Mouse (Mus musculus) forebrain, embryonic 15.5 days (tissue): Measurements from ENCODE around the gene Bbs1. TPM values are rescaled to one million over a fixed set of nuclear protein-coding genes. Genes with fewer than 3 reads are reported as not detected.
"Not testable (repeated sequence)": the region's sequence is repeated elsewhere in the genome, so short reads cannot be mapped to it uniquely, and the experiment has no call there.

Experiments
- ATAC-seq: fragments of 200-750 bp; cut with Nextera tagmentation; replicated peaks from 2 replicates; pipeline ENCODE4 v1.8.0; 2017; ENCODE audit warnings: mild to moderate bottlenecking, moderate TSS enrichment, moderate library complexity
- H3K27ac ChIP-seq: fragments of 300-500 bp; sonication (generic); replicated peaks from 2 replicates; pipeline ENCODE4 v1.5.1; 2015; ENCODE audit warnings: mild to moderate bottlenecking, inconsistent platforms
- H3K27me3 ChIP-seq: fragments of 300-500 bp; sonication (generic); 2 replicates; pipeline ENCODE4 v1.6.1; 2015; ENCODE audit warnings: inconsistent platforms
- H3K36me3 ChIP-seq: fragments of 300-500 bp; sonication (generic); 2 replicates; pipeline ENCODE4 v1.6.1; 2015; ENCODE audit warnings: mild to moderate bottlenecking, inconsistent platforms
- H3K4me1 ChIP-seq: fragments of 300-500 bp; sonication (generic); 2 replicates; pipeline ENCODE4 v1.6.1; 2015; ENCODE audit warnings: inconsistent platforms
- H3K4me2 ChIP-seq: fragments of 300-500 bp; sonication (generic); replicated peaks from 2 replicates; pipeline ENCODE4 v1.6.1; 2015; ENCODE audit warnings: mild to moderate bottlenecking, inconsistent platforms
- H3K4me3 ChIP-seq: fragments of 300-500 bp; sonication (generic); 2 replicates; pipeline ENCODE4 v1.5.1; 2015; ENCODE audit warnings: mild to moderate bottlenecking, inconsistent platforms
- H3K9ac ChIP-seq: fragments of 300-500 bp; sonication (generic); replicated peaks from 2 replicates; pipeline ENCODE4 v1.6.1; 2015; ENCODE audit warnings: mild to moderate bottlenecking, inconsistent platforms
- H3K9me3 ChIP-seq: fragments of 300-500 bp; sonication (generic); 2 replicates; pipeline ENCODE4 v1.6.1; 2016; ENCODE audit warnings: inconsistent platforms
- WGBS: fragments of 180-500 bp; shearing (Covaris S2); methylation state at CpG from one replicate; pipeline ENCODE4 v1.1.7; 2015; ENCODE audit warnings: mixed read lengths; 5-methylcytosine and 5-hydroxymethylcytosine counted together
- polyA plus RNA-seq: library from polyadenylated mRNA; unstranded; fragments of >200 nt; fragmentation: Nextera tagmentation; extraction: Ambion mirVana; gene quantifications from 2 replicates; pipeline ENCODE4 v1.2.1, GENCODE M21; 2015

The Bbs1 gene
- polyA plus RNA-seq, 1 experiment from 2014 or later: 10.6 TPM

DNA sequence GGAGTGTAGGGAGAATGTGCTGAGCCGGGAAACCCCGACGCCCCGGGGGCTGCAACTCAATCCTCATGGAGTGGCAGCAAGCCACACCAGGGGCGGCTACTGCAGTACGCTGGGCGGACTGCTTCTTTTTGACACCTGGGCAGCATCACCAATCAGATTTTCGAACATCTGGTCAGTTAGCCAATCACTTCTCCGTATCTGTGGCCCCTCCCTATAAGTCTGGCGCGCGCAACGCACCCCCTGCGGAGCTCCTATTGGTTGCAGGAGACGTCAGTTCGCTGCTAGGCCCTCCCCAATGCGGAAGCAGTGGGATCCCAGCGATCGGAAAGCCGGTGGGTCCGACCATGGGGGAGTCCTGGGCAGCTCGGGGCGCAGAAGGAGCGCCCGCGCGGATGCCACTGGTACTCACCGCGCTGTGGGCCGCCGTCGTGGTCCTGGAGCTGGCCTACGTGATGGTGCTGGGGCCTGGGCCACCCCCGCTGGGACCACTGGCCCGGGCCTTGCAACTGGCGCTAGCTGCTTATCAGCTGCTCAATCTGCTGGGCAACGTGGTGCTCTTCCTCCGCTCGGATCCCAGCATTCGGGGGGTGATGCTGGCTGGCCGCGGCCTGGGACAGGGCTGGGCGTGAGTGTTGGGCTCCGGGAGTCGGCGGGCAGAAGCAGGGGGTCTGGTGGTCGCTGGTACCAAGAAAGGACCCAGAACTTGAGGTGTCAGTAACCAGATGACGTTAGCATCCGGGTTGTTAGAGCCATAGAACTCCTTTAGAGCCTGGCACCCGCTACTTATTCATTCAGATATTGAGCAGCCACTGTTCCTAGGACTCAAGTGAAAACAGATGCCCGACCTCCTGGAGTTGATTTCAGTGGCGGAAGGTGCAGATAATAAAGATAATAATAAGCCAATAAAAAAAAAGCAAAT is 27.8 kb downstream of the Bbs1 start, which contains the start of gene Zdhhc24:
Zdhhc24 (plus strand) TSS at position 264 of the 919 bp plus-strand sequence.
- no peaks in the 10 kb centered on the region for H3K9me3 ChIP-seq
- no peaks in the 10 kb centered on the region for H3K36me3 ChIP-seq
- peaks cover 16% of the 10 kb centered on the region for H3K4me1 ChIP-seq
- peak; percentile 98 for ATAC-seq
- WGBS: 1% methylated on average over 52 of the region's 52 CpGs
- H3K27ac ChIP-seq: peak within 1 kb of the TSS; percentile 59
- H3K27me3 ChIP-seq: peaks cover 3% of the 10 kb centered on the region; the same call in 1 of the 2 replicates
- peak within 1 kb of the TSS; percentile 84 for H3K9ac ChIP-seq
- H3K4me3 ChIP-seq: peak within 1 kb of the TSS; percentile 91
- peak within 1 kb of the TSS; percentile 90 for H3K4me2 ChIP-seq

DNA sequence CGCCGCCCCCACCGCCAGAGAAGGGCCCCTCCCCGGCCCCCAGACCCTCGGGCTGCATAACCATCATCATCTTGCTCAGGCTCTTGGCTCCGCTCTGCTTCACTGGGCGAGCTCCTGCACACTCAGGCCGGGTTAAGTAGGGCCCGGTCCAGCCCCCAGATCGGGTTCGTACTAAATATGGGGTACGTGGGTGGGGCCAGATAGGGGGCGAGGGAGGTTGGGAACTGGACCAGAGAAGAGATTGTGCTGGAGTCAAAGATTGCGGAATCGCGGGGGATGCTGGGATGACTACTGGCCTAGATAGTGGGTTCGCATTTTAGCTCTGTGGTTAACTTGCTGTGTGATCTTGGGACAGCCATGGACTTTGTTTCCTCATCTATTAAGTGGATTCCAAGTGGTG is 28.6 kb downstream of the Bbs1 start, which contains the start of gene Actn3:
Actn3 (minus strand) TSS at position 125 of the 400 bp plus-strand sequence.
- peak; percentile 21; the same call in 1 of the 2 replicates for ATAC-seq

DNA sequence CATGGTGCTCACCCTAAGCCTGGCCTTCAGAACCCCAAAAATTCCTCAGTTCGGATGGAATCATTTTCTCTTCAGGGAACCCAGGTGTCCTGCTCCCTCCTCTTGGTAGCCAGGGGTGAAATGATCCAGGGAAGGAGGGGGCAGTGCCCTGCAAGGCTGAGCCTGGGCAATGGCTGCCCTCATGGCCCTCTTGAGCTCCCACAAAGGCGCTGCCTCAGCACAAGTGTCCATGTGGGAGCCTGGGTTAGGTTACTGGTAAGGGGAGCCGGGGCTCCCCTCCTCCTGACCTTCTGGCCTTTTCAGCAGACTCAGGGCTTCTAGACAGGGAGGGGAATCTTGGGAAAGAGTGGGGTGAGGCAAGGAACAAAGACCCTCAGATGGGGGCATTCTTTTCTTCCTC is 29.7 kb downstream of the Bbs1 start:
- 66% methylated on average over 3 of the region's 3 CpGs for WGBS
- Histone ChIP-seq H3K27me3 (peaks cover 3% of the 10 kb centered on the region; the same call in 1 of the 2 replicates), H3K36me3 (no peaks in the 10 kb centered on the region), H3K9ac (no peak overlapping the region), H3K4me1 (peaks cover 16% of the 10 kb centered on the region), H3K9me3 (no peaks in the 10 kb centered on the region), H3K4me2 (no peak overlapping the region), H3K27ac (no peak overlapping the region), H3K4me3 (no peak overlapping the region)
- no peak for ATAC-seq

More for the DNA sequence above, 28.6 kb downstream of the Bbs1 start, which contains the start of gene Actn3:
- peak within 1 kb of the TSS; percentile 90 for H3K4me2 ChIP-seq
- WGBS: 2% methylated on average over 17 of the region's 17 CpGs
- peaks cover 3% of the 10 kb centered on the region; the same call in 1 of the 2 replicates for H3K27me3 ChIP-seq
- H3K4me3 ChIP-seq: peak within 1 kb of the TSS; percentile 91
- H3K36me3 ChIP-seq: no peaks in the 10 kb centered on the region
- H3K9ac ChIP-seq: peak within 1 kb of the TSS; percentile 84
- no peaks in the 10 kb centered on the region for H3K9me3 ChIP-seq
- peak within 1 kb of the TSS; percentile 59 for H3K27ac ChIP-seq
- peaks cover 16% of the 10 kb centered on the region for H3K4me1 ChIP-seq

DNA sequence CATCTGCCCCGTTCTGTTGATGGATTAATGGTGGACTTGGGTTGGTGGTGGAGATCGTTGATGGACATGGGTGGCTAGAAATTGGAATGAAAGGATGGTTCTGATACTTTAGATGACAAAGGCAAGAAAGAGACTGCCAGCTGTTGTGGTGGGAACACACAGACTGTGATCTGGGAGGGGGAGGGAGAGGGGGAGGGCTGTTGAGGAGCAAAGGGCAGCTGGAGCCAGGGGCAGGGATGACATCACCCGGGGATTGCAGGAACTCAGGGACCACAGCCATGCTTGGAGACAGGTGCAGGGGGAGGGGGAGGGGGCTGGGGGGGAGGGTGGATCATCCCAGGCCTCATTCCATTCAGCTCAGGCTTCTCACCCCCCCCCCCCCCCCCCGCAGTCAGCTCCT is 30.2 kb downstream of the Bbs1 start:
- Histone ChIP-seq H3K27ac (no peak overlapping the region), H3K36me3 (no peaks in the 10 kb centered on the region), H3K27me3 (peaks cover 3% of the 10 kb centered on the region; the same call in 1 of the 2 replicates), H3K4me2 (no peak overlapping the region), H3K9ac (no peak overlapping the region), H3K4me1 (peaks cover 16% of the 10 kb centered on the region), H3K4me3 (no peak overlapping the region), H3K9me3 (no peaks in the 10 kb centered on the region)
- ATAC-seq: no peak
- 81% methylated on average over 2 of the region's 4 CpGs for WGBS

DNA sequence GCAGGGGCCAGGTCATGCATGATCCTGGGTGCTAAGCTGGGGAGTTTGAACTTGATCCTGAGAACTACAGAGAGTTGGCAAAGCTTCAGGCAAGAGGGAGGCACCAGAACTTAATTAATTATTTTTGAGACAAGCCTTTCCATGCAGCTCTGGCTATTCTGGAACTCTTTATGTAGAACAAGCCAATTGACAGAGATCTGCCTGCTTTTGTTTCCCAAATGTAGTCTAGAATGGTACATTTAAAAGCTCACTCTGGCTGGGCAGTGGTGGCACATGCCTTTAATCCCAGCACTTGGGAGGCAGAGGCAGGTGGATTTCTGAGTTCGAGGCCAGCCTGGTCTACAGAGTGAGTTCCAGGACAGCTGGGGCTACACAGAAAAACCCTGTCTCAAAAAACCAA is 31.8 kb downstream of the Bbs1 start:
- H3K9me3 ChIP-seq, H3K9ac ChIP-seq, H3K27ac ChIP-seq, ATAC-seq, H3K36me3 ChIP-seq, H3K4me3 ChIP-seq, H3K4me2 ChIP-seq, H3K27me3 ChIP-seq: not testable (repeated sequence)
- WGBS: 91% methylated on average over 1 of the region's 1 CpGs
- H3K4me1 ChIP-seq: peaks cover 14% of the 10 kb centered on the region

DNA sequence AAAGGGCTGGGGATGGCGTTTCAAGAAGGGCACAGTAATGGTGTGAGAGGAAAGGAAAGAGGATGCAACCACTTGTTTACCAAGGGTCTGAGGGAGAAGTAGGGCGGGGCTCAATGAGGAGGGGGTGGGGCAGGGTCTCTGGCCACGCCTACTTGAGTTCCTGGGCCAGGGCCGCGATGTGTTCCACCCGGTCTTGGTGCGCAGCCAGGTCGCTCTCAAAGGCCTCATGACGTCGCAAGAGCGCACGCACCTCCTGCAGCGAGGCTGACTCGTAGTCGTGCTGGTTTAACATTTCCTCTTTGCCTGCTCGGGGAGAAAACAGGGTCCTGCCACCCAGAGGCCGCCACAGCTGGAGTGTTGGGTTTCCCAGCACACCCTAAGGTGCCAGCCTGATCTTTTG is 41.3 kb downstream of the Bbs1 start:
- peaks cover 5% of the 10 kb centered on the region; the same call in 1 of the 2 replicates for H3K36me3 ChIP-seq
- no peaks in the 10 kb centered on the region for H3K27me3 ChIP-seq
- no peaks in the 10 kb centered on the region for H3K4me1 ChIP-seq
- H3K4me3 ChIP-seq: no peak overlapping the region
- H3K4me2 ChIP-seq: 0 out of 2 replicates have a peak overlapping the region, but pooled peaks have one; percentile 18
- no peak overlapping the region for H3K27ac ChIP-seq
- ATAC-seq: no peak
- no peaks in the 10 kb centered on the region for H3K9me3 ChIP-seq
- 4% methylated on average over 17 of the region's 17 CpGs for WGBS
- H3K9ac ChIP-seq: no peak overlapping the region

DNA sequence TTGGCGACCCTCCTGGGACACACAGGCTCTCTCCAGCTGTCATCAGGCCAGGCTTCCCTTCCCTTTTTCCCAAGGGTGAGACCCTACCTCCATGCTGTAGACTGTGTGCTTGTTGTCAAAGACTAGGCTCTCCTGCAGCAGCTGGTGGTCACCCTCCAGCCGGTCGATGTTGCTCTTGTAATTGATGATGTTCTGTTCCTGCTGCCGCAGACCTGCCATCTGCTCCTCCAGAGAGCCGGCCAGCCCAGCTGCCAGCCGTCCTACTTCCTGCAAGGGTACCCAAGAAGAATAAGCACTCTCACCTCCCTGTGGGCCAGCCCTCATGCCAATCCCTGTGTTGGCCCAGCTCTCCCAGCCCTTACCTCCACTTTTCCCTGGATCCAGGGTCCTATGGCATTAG is 43.4 kb downstream of the Bbs1 start:
- Histone ChIP-seq H3K27me3 (no peaks in the 10 kb centered on the region), H3K27ac (no peak overlapping the region), H3K9me3 (no peaks in the 10 kb centered on the region), H3K4me3 (no peak overlapping the region), H3K36me3 (peaks cover 5% of the 10 kb centered on the region; the same call in 1 of the 2 replicates), H3K4me2 (no peak overlapping the region), H3K4me1 (no peaks in the 10 kb centered on the region), H3K9ac (no peak overlapping the region)
- 77% methylated on average over 6 of the region's 6 CpGs for WGBS
- ATAC-seq: no peak

DNA sequence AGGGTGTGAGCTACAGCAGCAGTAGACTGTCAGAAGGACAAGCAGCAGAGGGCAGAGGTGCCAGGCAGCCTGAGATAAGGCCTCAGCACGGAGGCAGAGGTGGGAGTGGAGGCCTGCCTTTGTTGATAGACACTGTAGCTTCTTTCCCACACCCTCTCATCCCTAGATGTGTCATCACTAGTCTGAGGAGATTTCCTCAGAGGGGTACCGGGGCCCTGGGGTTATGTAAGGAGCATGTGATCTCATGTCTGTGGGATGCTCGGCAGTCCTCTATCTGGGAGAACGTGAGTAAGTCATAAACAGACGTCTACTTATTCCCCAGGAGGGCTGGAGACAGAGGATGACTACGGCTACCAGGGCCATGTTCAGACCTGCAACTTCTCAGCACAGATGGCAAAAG is 47.3 kb downstream of the Bbs1 start:
- Histone ChIP-seq H3K27ac (no peak overlapping the region), H3K4me2 (no peak overlapping the region), H3K9ac (no peak overlapping the region), H3K36me3 (peaks cover 5% of the 10 kb centered on the region; the same call in 1 of the 2 replicates), H3K4me3 (no peak overlapping the region), H3K4me1 (peaks cover 16% of the 10 kb centered on the region), H3K9me3 (no peaks in the 10 kb centered on the region), H3K27me3 (peaks cover 5% of the 10 kb centered on the region; the same call in 1 of the 2 replicates)
- ATAC-seq: no peak
- 84% methylated on average over 6 of the region's 6 CpGs for WGBS

DNA sequence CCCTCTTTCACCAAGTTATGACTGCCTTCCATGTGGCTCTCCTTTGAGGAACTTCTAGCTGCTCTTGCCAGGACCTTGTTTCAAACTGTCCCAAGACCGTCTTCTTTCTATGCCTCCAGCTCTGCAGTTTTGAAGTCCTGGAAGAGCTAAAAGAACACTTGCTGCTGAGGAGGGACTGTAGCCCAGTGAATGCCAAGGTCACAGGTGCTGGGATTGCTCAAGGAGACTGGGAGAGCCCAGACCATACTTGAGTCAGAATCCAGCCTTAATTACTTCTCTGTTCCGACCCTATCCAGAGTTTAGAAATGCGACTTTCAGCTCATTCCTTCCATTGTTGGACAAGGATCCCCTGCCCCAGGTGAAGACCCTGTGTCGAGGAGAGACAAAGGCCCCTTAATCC is 50.5 kb downstream of the Bbs1 start:
- Histone ChIP-seq H3K4me2 (peak overlapping the region; percentile 96), H3K9ac (peak overlapping the region; percentile 62), H3K4me1 (peaks cover 16% of the 10 kb centered on the region), H3K36me3 (peaks cover 4% of the 10 kb centered on the region; the same call in 1 of the 2 replicates), H3K27me3 (peaks cover 5% of the 10 kb centered on the region; the same call in 1 of the 2 replicates), H3K9me3 (no peaks in the 10 kb centered on the region), H3K4me3 (peak overlapping the region; percentile 81), H3K27ac (no peak overlapping the region)
- 48% methylated on average over 4 of the region's 4 CpGs for WGBS
- ATAC-seq: no peak

DNA sequence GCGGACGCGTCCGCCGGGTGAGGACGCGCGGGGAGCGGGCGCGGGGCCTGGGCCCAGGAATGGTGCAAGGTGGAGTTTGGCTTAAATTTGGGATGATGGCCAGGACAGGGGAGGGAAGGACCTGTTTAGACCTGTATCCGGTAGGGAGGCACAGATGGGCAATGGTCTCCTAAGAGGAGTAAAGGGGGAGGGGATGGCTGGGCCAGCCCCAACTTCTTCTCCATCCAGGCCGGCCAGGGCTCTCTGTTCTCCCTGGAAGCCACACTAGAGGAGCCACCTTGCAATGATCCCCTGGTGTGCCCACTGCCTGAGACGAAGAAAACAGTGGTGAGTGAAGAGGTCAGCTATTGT is 51.0 kb downstream of the Bbs1 start:
- H3K4me2 ChIP-seq: peak overlapping the region; percentile 96
- H3K27me3 ChIP-seq: peaks cover 5% of the 10 kb centered on the region; the same call in 1 of the 2 replicates
- WGBS: 2% methylated on average over 14 of the region's 14 CpGs
- peak overlapping the region; percentile 62 for H3K9ac ChIP-seq
- H3K4me3 ChIP-seq: peak overlapping the region; percentile 81
- H3K4me1 ChIP-seq: peaks cover 16% of the 10 kb centered on the region
- no peaks in the 10 kb centered on the region for H3K9me3 ChIP-seq
- peak overlapping the region; percentile 34; the same call in 1 of the 2 replicates for H3K27ac ChIP-seq
- no peaks in the 10 kb centered on the region for H3K36me3 ChIP-seq
- peak; percentile 57 for ATAC-seq

DNA sequence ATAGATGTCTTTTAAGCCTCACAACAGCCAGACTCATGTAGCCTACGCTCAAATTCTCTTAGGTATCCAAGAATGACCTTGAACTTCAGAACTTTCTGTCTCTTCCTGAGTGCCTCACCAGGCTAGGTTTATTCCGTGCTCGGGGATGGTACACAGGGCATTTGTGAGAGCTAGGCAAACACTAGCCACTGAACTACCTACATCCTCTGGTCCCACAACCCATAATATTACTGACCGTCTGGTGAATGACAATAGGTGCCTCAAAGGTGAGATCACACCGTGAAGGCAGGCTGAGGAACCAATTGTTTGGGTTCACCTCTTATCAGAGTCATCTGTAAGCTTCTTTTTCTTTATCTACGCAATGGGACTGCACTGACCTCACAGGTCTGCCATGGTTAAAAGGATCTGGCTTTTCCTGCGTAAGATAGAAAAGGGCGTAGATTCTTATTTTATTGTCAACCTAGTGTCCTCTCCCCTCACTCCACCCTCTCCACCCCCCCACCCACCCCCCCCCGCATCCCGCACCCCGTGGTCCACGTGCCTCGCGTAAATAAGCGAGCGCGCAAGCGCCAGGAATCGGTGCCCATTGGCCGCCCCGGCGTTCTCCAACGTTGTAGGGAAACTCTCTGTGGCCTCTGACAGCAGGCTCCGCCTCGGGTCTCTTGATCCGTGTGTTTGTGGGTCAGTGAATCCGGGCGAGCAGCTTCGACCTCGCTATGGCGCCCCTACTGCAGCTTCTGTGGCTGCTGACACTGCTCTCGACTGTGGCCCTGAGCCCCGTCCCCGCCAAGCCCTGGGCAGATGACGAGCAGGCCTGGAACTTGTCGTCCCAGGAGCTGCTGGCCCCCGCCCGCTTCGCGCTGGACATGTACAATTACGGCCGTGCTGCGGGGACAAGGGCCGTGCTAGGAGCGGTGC is 51.6 kb downstream of the Bbs1 start, which contains the start of gene Ctsf:
Ctsf (plus strand) TSS at position 579 of the 918 bp plus-strand sequence.
- Histone ChIP-seq H3K4me1 (peaks cover 16% of the 10 kb centered on the region), H3K27ac (peak within 1 kb of the TSS; percentile 34), H3K36me3 (no peaks in the 10 kb centered on the region), H3K4me2 (peak within 1 kb of the TSS; percentile 96), H3K4me3 (peak within 1 kb of the TSS; percentile 81), H3K9me3 (no peaks in the 10 kb centered on the region), H3K9ac (peak within 1 kb of the TSS; percentile 62), H3K27me3 (peaks cover 5% of the 10 kb centered on the region; the same call in 1 of the 2 replicates)
- 3% methylated on average over 45 of the region's 45 CpGs for WGBS
- peak; percentile 89 for ATAC-seq
